Mouse (Mus musculus): ENCODE data around the gene Npffr2.

GRCm38 (mm10) chr5:89542472-89542871, 15.2 kb downstream of the Npffr2 start:
- TF ChIP-seq CTCF (IDR thresholded peaks at IDR 0.05; ENCODE audit: borderline replicate concordance, insufficient read depth, low read length) (no peak), POLR2A (IDR thresholded peaks at IDR 0.05; ENCODE audit: low read depth, low read length) (no peak)
